In genomic region chr3:100925176-100925575, GRCm38 (mm10) we compare ENCODE assay signal across 18 mouse cellular contexts. TPM values are rescaled to one million over a fixed set of nuclear protein-coding genes. Genes with fewer than 3 reads are reported as not detected.
A peak's percentile ranks its signal among the peaks of the same experiment; 100 is the strongest.
DNase-seq lines count a peak whose midpoint lies in the region; ATAC-seq lines count a peak whose summit lies in the region.
"Had no signal": no experiment of that assay in that cellular context is flagged by ENCODE, and none has a peak within 500 bp of the region (broad histone marks: within the 10 kb centered on the region; RNA-seq: fewer than 3 reads in every experiment).

No protein-coding gene starts in this region.

- intact Hi-C loops in heart, postnatal 10 days (cut with DNase I), result no loop called here

- no peak overlapping the region for H3K4me3 ChIP-seq in heart, embryonic 11.5 days (ENCODE audit: low read depth, low read length)
- H3K4me3 ChIP-seq in limb, embryonic 13.5 days, result no peak overlapping the region; the same call in 1 of the 2 replicates
- H3K4me3 ChIP-seq: megakaryocyte, embryonic 14.5 days; neural tube, embryonic 15.5 days had no signal

- peak; percentile 30 to 42 for DNase-seq in heart, adult 18-20 months
- peak; percentile 29 for DNase-seq in lung, postnatal 10 days
- no peak for DNase-seq in lung, postnatal 36 days
- peak; percentile 58 to 64 for DNase-seq in heart, postnatal 10 days
- DNase-seq: adrenal gland, adult 2 months; cerebellum, adult 18-20 months; forebrain, postnatal 0 days; kidney, postnatal 14 days; layer of hippocampus, adult 9-11 months; retina, postnatal 1 day had no signal

- 76% methylated on average over 16 of the region's 16 CpGs for WGBS in heart, embryonic 11.5 days (ENCODE audit: insufficient replicate concordance)
- WGBS in limb, embryonic 13.5 days, result 42% methylated on average over 16 of the region's 16 CpGs

- H3K4me1 ChIP-seq in heart, embryonic 11.5 days (ENCODE audit: control insufficient read depth, insufficient read depth, low read length), result peaks cover 8% of the 10 kb centered on the region
- peaks cover 49% of the 10 kb centered on the region for H3K4me1 ChIP-seq in limb, embryonic 13.5 days

- no peak overlapping the region for H3K9ac ChIP-seq in heart, embryonic 11.5 days (ENCODE audit: low read depth, low read length)
- 0 out of 2 replicates have a peak overlapping the region, but pooled peaks have one; percentile 1 for H3K9ac ChIP-seq in limb, embryonic 13.5 days
- H3K9ac ChIP-seq: forebrain, postnatal 0 days; liver, embryonic 14.5 days; neural tube, embryonic 15.5 days had no signal

- H3K27ac ChIP-seq in heart, embryonic 11.5 days (ENCODE audit: low read depth, low read length), result no peak overlapping the region
- H3K27ac ChIP-seq in limb, embryonic 13.5 days, result no peak overlapping the region
- H3K27ac ChIP-seq: liver, embryonic 14.5 days; neural tube, embryonic 15.5 days had no signal

- H3K9me3 ChIP-seq in heart, embryonic 11.5 days (replicated peaks; ENCODE audit: control insufficient read depth, low read length), result no peaks in the 10 kb centered on the region
- H3K9me3 ChIP-seq in limb, embryonic 13.5 days, result no peaks in the 10 kb centered on the region
- H3K9me3 ChIP-seq: G1E; megakaryocyte, embryonic 14.5 days; neural tube, embryonic 15.5 days had no signal

- H3K27me3 ChIP-seq in heart, embryonic 11.5 days (ENCODE audit: control insufficient read depth, insufficient read depth, low read length), result no peaks in the 10 kb centered on the region
- H3K27me3 ChIP-seq in limb, embryonic 13.5 days, result no peaks in the 10 kb centered on the region
- H3K27me3 ChIP-seq: neural tube, embryonic 15.5 days had no signal

- H3K4me2 ChIP-seq in heart, embryonic 11.5 days, result no peak overlapping the region
- peak overlapping the region; percentile 23 for H3K4me2 ChIP-seq in limb, embryonic 13.5 days (replicated peaks)
- H3K4me2 ChIP-seq: neural tube, embryonic 15.5 days had no signal

- H3K36me3 ChIP-seq in heart, embryonic 11.5 days (ENCODE audit: control insufficient read depth, insufficient read depth, low read length), result peaks cover 3% of the 10 kb centered on the region; the same call in 1 of the 2 replicates
- peaks cover 33% of the 10 kb centered on the region for H3K36me3 ChIP-seq in limb, embryonic 13.5 days

- no peak for ATAC-seq in heart, embryonic 11.5 days (replicated peaks; ENCODE audit: insufficient number of reproducible peaks, low FRiP score, low TSS enrichment)
- ATAC-seq in limb, embryonic 13.5 days (ENCODE audit: low FRiP score, low read depth), result no peak
- ATAC-seq in erythroid progenitor cell, adult 5-6 weeks (replicated peaks; ENCODE audit: low FRiP score, poor library complexity, severe bottlenecking), result no peak
- no peak for ATAC-seq in inflammation-experienced regulatory T-cells, adult 6 months
- ATAC-seq: forebrain, postnatal 0 days had no signal

RNA-seq across cellular contexts. Expression of gene Trim45, which starts 3.2 kb away (rescaled TPM):
- total RNA-seq in heart, adult 18-20 months (2021), result 10 to 100 TPM; 10.5 to 12.1 TPM
- 2.5 and 3.9 TPM in 2 replicates for polyA plus RNA-seq in heart, embryonic 11.5 days (2014; fragmentation: Nextera tagmentation; extraction: Ambion mirVana)
- total RNA-seq in heart, postnatal 10 days (2021), result 10 to 100 TPM; 10.7 to 11.1 TPM
- polyA plus RNA-seq in limb, embryonic 13.5 days (2015; fragmentation: Nextera tagmentation; extraction: Ambion mirVana), result 6.9 and 7.3 TPM in 2 replicates
- total RNA-seq in erythroid progenitor cell, adult 5-6 weeks (2015; ENCODE audit: low replicate concordance), result 0.36 TPM in 1 of 2 replicates, not detected in the other
- 2.8 and 3.6 TPM in 2 replicates for total RNA-seq in erythroid progenitor cell, adult 5-6 weeks (2017; ENCODE audit: low replicate concordance)
- polyA plus RNA-seq in inflammation-experienced regulatory T-cells, adult 6 months (2017; shearing (Covaris generic)), result 1 to 10 TPM; 1.0 to 1.3 (median 1.1) TPM

RNA-seq across cellular contexts. Expression of gene Ttf2, which starts 44.3 kb away (rescaled TPM):
- total RNA-seq in heart, adult 18-20 months (2021), result 1 to 10 TPM; 2.1 to 2.3 TPM
- 12.9 and 15.8 TPM in 2 replicates for polyA plus RNA-seq in heart, embryonic 11.5 days (2014; fragmentation: Nextera tagmentation; extraction: Ambion mirVana)
- total RNA-seq in heart, postnatal 10 days (2021), result 1 to 10 TPM; 5.7 to 6.0 TPM
- polyA plus RNA-seq in limb, embryonic 13.5 days (2015; fragmentation: Nextera tagmentation; extraction: Ambion mirVana), result 16.8 and 17.5 TPM in 2 replicates
- total RNA-seq in erythroid progenitor cell, adult 5-6 weeks (2015; ENCODE audit: low replicate concordance), result 24.3 and 31.7 TPM in 2 replicates
- 51.3 and 51.6 TPM in 2 replicates for total RNA-seq in erythroid progenitor cell, adult 5-6 weeks (2017; ENCODE audit: low replicate concordance)
- 10 to 100 TPM; 12.2 to 18.2 (median 14.0) TPM for polyA plus RNA-seq in inflammation-experienced regulatory T-cells, adult 6 months (2017; shearing (Covaris generic))
